Mouse (Mus musculus) neural tube, embryonic 11.5 days (tissue): ENCODE measurements around the gene Hip1. TPM values are rescaled to one million over a fixed set of nuclear protein-coding genes. Genes with fewer than 3 reads are reported as not detected.

Source experiments
- ATAC-seq: fragments of 200-750 bp; cut with Nextera tagmentation; 2 replicates; pipeline ENCODE4 v1.8.0; 2017; ENCODE audit warnings: moderate number of reproducible peaks, mild to moderate bottlenecking, moderate TSS enrichment, moderate library complexity; ENCODE audit not compliant: insufficient read depth, low FRiP score, low TSS enrichment
- DNase-seq: peaks from one replicate; pipeline ENCODE4 v3.0.0-alpha.2; 2015; ENCODE audit warnings: low spot score
- H3K27ac ChIP-seq: fragments of 300-500 bp; sonication (generic); 2 replicates; pipeline ENCODE4 v1.5.1; 2014; ENCODE audit warnings: low read depth, mild to moderate bottlenecking, low read length
- H3K27me3 ChIP-seq: fragments of 300-500 bp; sonication (generic); 2 replicates; pipeline ENCODE4 v1.6.1; 2014; ENCODE audit warnings: mild to moderate bottlenecking, low read length, mixed read lengths; ENCODE audit not compliant: control insufficient read depth, insufficient read depth
- H3K36me3 ChIP-seq: fragments of 300-500 bp; sonication (generic); 2 replicates; pipeline ENCODE4 v1.6.1; 2014; ENCODE audit warnings: mild to moderate bottlenecking, low read length, moderate library complexity, mixed read lengths; ENCODE audit not compliant: control insufficient read depth, insufficient read depth
- H3K4me1 ChIP-seq: fragments of 300-500 bp; sonication (generic); 2 replicates; pipeline ENCODE4 v1.6.1; 2014; ENCODE audit warnings: low read length, mixed read lengths; ENCODE audit not compliant: control insufficient read depth, insufficient read depth
- H3K4me2 ChIP-seq: fragments of 300-500 bp; sonication (generic); 2 replicates; pipeline ENCODE4 v1.6.1; 2014; ENCODE audit warnings: low read depth, mild to moderate bottlenecking, moderate library complexity
- H3K4me3 ChIP-seq: fragments of 300-500 bp; sonication (generic); 2 replicates; pipeline ENCODE4 v1.5.1; 2014; ENCODE audit warnings: low read depth, low read length
- H3K9ac ChIP-seq: fragments of 300-500 bp; sonication (generic); 2 replicates; pipeline ENCODE4 v1.6.1; 2014; ENCODE audit warnings: mild to moderate bottlenecking, low read length
- H3K9me3 ChIP-seq: fragments of 300-500 bp; sonication (generic); 2 replicates; pipeline ENCODE4 v1.6.1; 2016; ENCODE audit warnings: low read length; ENCODE audit not compliant: control insufficient read depth
- WGBS: fragments of 180-500 bp; shearing (Covaris S2); extraction: QIAGEN DNeasy Blood & Tissue Kit; methylation state at CpG from one replicate; pipeline ENCODE4 v1.1.7; 2014; 5-methylcytosine and 5-hydroxymethylcytosine counted together
- polyA plus RNA-seq: library from polyadenylated mRNA; unstranded; fragments of >200 nt; fragmentation: Nextera tagmentation; extraction: Ambion mirVana; gene quantifications from 2 replicates; pipeline ENCODE4 v1.2.1, GENCODE M21; 2014

Gene Hip1
- polyA plus RNA-seq, 1 experiment from 2014 or later: 57.3 TPM

DNA sequence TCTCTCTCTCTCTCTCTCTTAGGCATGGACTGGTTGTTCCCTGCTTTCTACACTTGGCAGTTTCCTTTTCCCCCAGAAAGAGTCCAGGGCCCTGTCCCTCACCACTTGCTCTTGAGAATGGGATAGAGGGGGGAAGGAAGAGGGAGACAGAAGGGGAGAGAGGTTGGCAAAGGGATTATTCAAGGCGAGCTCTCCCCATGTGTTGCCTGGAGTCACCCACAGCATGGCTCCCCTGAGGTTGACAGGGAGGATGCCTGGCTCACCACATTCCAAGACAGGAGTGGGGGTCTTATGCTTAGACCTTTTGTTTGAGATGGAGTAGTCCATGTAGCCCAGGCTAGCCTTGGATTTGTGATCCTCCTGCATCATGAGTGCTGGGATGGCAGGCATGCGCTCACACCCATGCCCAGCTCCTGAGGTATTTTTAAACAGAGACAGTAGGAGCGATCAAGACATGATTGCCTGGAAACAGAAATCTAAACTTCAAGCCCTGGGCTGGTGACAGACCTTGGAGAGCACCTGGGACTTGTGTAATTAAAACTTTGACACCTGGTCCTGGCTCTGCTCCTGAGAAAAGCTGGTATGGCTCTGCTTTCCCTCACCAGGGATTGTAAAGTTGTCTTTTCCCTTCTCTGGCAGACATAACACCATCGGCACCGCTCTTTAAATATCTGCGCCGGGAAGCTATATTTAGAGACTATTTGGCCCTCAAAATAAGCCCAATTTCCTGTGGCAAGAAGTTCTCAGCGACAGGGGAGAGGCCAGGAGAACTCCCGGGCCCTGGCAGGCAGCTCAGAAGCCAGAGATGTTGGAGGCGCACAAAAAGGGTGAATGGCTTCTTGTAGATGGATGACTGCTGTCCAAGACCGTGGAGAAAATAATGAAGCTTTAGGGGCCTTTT lies 20.0 kb downstream of the Hip1 start:
- Histone ChIP-seq H3K27me3 (no peaks in the 10 kb centered on the region), H3K4me2 (no peak overlapping the region), H3K4me3 (no peak overlapping the region), H3K9me3 (no peaks in the 10 kb centered on the region), H3K9ac (no peak overlapping the region), H3K36me3 (no peaks in the 10 kb centered on the region), H3K4me1 (no peaks in the 10 kb centered on the region), H3K27ac (no peak overlapping the region)
- WGBS: 77% methylated on average over 11 of the region's 11 CpGs
- no peak for DNase-seq
- no peak for ATAC-seq

- DNase-seq: no peak
- Histone ChIP-seq H3K36me3 (no peaks in the 10 kb centered on the region), H3K9ac (no peak overlapping the region), H3K9me3 (no peaks in the 10 kb centered on the region), H3K27ac (no peak overlapping the region), H3K4me2 (no peak overlapping the region), H3K4me3 (no peak overlapping the region), H3K27me3 (no peaks in the 10 kb centered on the region), H3K4me1 (no peaks in the 10 kb centered on the region)
- 92% methylated on average over 2 of the region's 2 CpGs for WGBS
- no peak for ATAC-seq
These were observed 20.8 kb downstream of the Hip1 start for GRCm38 (mm10) chr5:135524087-135524486.

GRCm38 (mm10) chr5:135522111-135522722 lies 22.7 kb downstream of the Hip1 start:
- DNase-seq: no peak
- no peak overlapping the region for H3K4me2 ChIP-seq
- H3K27ac ChIP-seq: no peak overlapping the region
- no peaks in the 10 kb centered on the region for H3K27me3 ChIP-seq
- no peaks in the 10 kb centered on the region for H3K36me3 ChIP-seq
- no peaks in the 10 kb centered on the region for H3K4me1 ChIP-seq
- H3K9me3 ChIP-seq: no peaks in the 10 kb centered on the region
- WGBS: 83% methylated on average over 9 of the region's 9 CpGs
- ATAC-seq: no peak
- H3K9ac ChIP-seq: no peak overlapping the region
- H3K4me3 ChIP-seq: no peak overlapping the region

DNA sequence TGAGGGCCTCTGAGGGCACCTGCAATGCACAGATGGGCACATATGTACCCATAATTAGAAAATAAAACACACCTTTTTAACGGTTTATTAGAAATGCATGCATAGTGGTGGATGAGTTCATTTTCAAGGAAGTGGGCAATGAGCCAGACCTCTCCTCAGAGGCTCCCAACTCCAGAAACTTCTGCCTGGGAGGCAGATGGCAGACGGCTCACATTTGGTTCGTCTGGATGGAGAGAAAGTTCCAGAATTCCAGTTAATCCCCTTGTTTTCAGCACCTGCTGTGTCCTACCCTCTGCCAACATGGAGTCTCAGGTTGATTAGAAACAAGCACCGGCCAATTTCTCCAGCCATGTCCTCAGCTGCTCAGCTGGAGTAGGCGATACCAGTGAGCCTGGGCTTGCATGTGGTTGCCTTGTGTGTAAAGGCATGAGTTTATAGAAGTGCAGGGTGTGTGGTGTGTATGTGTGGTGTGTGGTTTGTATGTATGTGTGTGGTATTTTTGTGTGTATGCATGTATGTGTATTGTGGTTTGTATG lies 27.5 kb downstream of the Hip1 start:
- Histone ChIP-seq H3K9me3 (no peaks in the 10 kb centered on the region), H3K9ac (no peak overlapping the region), H3K27me3 (no peaks in the 10 kb centered on the region), H3K27ac (no peak overlapping the region), H3K36me3 (no peaks in the 10 kb centered on the region), H3K4me3 (no peak overlapping the region), H3K4me2 (no peak overlapping the region), H3K4me1 (no peaks in the 10 kb centered on the region; the same call in 1 of the 2 replicates)
- WGBS: 95% methylated on average over 5 of the region's 5 CpGs
- no peak for DNase-seq
- ATAC-seq: no peak

GRCm38 (mm10) chr5:135513131-135513530 lies 31.8 kb downstream of the Hip1 start:
- Histone ChIP-seq H3K4me1 (no peaks in the 10 kb centered on the region; the same call in 1 of the 2 replicates), H3K9ac (no peak overlapping the region), H3K27me3 (no peaks in the 10 kb centered on the region), H3K27ac (no peak overlapping the region), H3K36me3 (no peaks in the 10 kb centered on the region), H3K4me2 (no peak overlapping the region), H3K9me3 (no peaks in the 10 kb centered on the region), H3K4me3 (no peak overlapping the region)
- WGBS: 40% methylated on average over 4 of the region's 4 CpGs
- ATAC-seq: no peak
- no peak for DNase-seq

GRCm38 (mm10) chr5:135511105-135511504 lies 33.8 kb downstream of the Hip1 start:
- H3K36me3 ChIP-seq: no peaks in the 10 kb centered on the region
- no peak overlapping the region for H3K4me3 ChIP-seq
- no peak overlapping the region for H3K27ac ChIP-seq
- ATAC-seq: no peak
- 64% methylated on average over 5 of the region's 5 CpGs for WGBS
- no peak for DNase-seq
- H3K9ac ChIP-seq: no peak overlapping the region
- H3K27me3 ChIP-seq: no peaks in the 10 kb centered on the region
- no peaks in the 10 kb centered on the region for H3K9me3 ChIP-seq
- no peak overlapping the region for H3K4me2 ChIP-seq
- peaks cover 2% of the 10 kb centered on the region; the same call in 1 of the 2 replicates for H3K4me1 ChIP-seq

DNA sequence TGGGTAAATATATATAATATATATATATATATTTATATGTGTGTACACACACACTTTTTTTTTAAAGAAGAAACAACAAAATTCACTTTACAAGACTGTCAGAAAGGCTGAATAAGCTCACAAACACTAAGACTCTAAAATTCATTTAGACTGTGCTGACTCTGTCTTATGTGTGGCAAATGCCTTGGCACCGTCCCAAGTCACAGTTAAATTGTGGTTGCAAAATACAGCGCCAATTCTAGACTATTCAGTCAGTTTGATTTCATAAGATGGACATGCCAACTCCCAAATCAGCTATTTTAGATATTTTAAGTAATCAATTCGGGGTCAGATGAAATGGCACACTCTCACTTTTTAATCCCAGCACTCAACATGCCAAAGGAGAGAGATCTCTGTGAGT lies 36.6 kb downstream of the Hip1 start:
- no peak overlapping the region for H3K4me2 ChIP-seq
- no peak overlapping the region for H3K27ac ChIP-seq
- no peaks in the 10 kb centered on the region for H3K27me3 ChIP-seq
- H3K9me3 ChIP-seq: no peaks in the 10 kb centered on the region
- H3K36me3 ChIP-seq: no peaks in the 10 kb centered on the region
- no peak overlapping the region for H3K4me3 ChIP-seq
- no peak for DNase-seq
- 88% methylated on average over 3 of the region's 3 CpGs for WGBS
- H3K4me1 ChIP-seq: peaks cover 2% of the 10 kb centered on the region; the same call in 1 of the 2 replicates
- no peak for ATAC-seq
- no peak overlapping the region for H3K9ac ChIP-seq

GRCm38 (mm10) chr5:135507561-135508273 lies 37.2 kb downstream of the Hip1 start:
- no peak for DNase-seq
- Histone ChIP-seq H3K9ac (no peak overlapping the region), H3K4me3 (no peak overlapping the region), H3K36me3 (no peaks in the 10 kb centered on the region), H3K4me2 (no peak overlapping the region), H3K27ac (no peak overlapping the region), H3K27me3 (no peaks in the 10 kb centered on the region), H3K4me1 (peaks cover 2% of the 10 kb centered on the region; the same call in 1 of the 2 replicates), H3K9me3 (no peaks in the 10 kb centered on the region)
- no peak for ATAC-seq
- WGBS: 77% methylated on average over 18 of the region's 18 CpGs
